Mouse (Mus musculus) monocyte, adult 2 months (primary cell): Measurements from ENCODE around the gene Mpzl3.
"Not testable (repeated sequence)": the region's sequence is repeated elsewhere in the genome, so short reads cannot be mapped to it uniquely, and the experiment has no call there.

Experiments
- DNase-seq, 2 experiments: peaks; one replicate each; pipeline ENCODE4 v3.0.0; 2022; ENCODE audit warnings: low spot score in 2 of 2, low read depth in 1 of 2

The Mpzl3 gene

DNA sequence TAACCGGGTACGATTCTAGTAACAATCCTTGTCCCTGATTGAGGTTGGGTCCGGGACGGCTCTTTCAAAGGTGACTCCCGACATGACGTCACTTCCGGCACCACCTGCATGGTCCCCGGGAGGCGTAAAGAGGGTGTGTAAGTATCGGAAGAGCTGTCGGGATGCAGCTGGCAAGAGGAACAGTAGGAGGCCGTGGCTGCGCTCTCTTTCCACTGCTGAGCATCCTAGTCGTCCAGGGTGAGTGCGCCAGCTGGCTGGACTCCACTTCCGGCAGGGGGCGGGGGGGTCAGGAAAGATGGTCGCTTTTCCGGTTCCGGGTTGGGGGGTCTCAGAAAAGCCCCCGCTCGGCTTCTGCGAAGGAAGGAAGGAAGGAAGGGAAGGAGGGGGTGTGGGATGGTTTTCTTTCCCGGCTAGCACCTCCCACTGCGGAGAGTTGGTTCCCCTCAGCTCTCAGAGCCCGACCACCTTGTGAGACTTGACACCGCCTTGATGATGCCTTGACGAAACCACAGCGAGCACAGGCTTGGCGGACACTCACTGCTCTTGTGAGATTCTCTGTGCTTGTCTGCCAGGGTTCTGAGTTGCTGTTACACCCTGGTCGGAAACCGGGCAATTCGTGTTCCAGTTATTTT is at the start of gene Mpzl3:
Mpzl3 (plus strand) TSS at position 105 of the 632 bp plus-strand sequence.
- peak in 1 of 2 experiments; percentile 15 for DNase-seq

DNA sequence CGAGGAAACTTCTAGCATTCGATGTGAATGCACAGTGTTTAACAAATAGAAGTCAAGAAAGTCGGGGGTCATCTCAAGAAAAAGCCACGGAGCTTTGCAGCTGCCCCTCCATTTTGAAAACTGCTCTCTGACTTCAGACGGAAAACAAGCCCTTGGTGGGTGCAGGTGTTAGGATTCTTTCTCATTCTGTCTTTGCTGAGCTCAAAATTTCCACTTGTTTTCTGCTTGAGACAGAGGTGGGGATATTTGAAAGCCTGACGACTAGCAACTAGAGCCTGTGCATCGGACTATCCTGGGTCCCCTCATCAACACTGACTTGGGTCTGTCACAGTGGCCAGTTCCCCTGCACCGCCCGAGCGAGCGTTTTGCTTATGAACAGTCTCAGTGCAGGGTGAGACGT is 47.6 kb upstream of the Mpzl3 start:
- no peak for DNase-seq

DNA sequence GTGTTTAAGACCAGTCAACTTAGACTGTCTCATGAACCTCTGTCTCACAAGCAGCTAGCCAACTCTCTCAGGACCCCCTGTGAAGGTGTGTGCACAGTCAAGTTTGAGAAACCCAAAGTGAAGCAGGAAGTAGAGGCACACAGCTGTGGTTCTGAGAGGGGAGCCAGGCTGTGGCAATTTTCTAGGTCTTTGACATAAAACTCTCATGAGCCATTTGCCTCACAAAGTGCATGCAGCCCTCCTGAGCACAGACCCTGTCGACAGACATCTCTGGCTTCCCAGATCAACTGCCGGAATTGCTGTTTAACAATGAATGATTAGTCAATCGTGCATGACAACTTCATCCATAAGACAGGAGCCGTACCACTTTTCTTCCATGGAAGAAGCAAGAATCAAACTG is 46.6 kb upstream of the Mpzl3 start:
- no peak for DNase-seq

DNA sequence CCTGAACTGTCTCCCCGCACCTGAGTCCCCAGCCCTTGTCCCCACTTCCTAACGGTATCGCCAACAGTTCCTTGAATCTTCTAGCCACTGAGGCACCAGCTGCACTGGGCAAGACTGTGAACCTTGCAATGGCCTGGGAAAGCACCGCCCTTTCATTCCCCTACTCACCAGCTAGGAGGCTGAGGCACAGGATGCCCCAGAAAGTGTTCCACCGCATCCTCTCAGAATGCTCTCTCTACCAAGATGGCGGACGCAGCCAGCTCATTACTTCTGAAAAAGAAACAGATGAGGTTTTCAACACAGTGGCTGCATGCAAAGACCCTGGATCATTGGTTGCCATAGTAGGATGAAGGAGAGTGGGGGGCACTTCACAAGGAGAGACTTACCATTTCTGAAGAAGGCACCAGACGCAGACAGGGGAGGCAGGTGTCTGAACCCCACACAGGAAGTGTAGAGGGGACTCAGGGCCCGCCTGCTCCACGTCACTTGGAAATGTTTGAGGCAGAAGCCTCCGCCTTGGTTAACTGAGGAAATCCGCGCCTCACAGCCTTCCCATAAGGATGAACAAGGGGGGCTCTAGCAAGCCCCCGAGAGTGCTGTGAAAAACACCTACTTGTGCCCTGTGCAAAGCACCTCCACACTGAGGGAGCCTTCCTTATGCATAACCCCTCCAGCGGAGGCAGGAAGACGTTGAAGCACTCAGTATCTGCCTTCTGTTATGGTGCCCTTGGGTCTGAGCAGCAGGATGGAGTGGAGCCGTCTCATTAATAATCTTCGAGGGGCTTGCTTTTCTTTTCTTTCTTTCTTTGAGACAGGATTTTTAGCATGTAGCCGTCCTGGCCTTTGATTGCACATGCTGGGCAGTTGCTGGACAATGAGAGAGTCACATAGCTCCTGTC is 45.6 kb upstream of the Mpzl3 start, which contains the start of gene Cd3e:
Cd3e (minus strand) TSS at position 448 of the 899 bp plus-strand sequence.
- DNase-seq = no peak

DNA sequence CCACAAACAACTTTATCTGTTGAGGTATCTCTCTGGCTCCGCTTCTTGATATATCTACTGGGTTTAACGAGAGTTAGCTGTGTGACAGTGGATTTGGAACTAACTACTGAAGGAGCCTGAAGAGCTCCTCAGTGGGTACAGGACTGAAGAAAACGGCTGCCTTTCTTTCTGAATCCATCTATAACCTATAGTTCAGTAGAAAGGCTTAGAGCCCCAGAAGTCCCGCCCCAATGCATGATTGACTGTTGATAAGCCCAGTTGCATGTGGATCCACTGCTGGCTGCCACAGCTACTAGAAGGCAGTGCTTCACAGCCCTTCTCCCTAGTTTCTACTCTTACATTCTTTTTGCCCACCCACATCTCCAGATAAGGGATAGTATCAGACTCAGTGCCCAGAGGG is 44.5 kb upstream of the Mpzl3 start:
- no peak for DNase-seq

DNA sequence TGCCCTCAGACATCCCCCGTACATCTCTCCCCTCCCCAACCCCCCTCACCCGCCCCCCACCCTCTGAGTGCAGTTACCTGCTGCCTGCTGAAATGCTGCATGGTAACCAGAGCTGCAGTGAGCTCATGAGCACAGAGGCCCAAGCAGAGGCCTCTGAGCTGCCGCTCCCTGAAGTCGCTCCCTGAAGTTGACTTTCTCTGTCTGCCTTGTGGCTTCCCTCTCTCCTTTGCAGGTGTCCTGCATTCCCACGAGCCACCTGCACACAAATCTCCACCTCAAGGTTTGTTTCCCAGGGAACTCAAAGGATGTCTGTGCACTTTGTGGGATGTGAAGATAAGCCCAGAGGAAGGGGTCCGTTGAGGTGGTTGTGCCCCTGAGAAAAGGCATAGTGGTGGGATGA is 43.7 kb upstream of the Mpzl3 start:
- no peak for DNase-seq

DNA sequence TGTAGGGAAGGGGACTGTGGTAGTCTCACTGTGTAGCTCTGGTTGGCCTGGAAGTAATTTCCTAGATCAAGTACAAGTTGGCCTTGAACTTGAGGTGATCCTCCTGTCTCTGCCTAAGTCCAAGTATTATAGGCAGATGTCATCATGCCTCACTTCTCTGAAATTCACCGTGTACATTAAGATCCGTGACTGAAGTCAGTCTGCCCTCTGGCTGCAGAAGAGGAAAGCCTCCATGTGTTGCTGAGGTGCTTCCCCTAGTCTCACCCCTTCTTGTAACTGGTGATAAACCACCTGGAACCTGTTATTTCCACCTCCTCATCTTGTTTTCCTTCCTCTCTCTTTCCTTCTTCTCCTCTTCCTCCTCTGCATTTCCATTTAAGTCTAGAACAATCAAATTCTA is 40.1 kb upstream of the Mpzl3 start:
- DNase-seq = no peak

DNA sequence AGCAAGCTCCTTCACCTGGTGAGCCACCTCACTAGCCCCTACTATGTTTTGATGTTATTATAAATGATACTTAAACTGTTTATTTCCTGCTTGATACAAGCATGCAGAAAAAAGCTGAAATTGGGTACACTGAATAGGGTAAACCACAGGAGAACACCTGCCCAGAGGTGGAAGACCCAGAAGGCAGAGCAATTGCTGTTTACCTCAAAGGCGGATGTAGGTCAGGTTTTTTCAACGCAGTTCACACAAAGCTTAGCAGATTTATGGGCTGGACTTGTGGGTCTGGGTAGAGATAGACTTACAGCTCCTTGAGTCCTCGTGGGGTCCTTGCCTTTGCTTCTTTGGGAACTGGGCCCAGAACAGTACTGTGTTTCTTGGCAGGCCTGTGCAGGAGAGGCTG is 39.1 kb upstream of the Mpzl3 start:
- DNase-seq = no peak

DNA sequence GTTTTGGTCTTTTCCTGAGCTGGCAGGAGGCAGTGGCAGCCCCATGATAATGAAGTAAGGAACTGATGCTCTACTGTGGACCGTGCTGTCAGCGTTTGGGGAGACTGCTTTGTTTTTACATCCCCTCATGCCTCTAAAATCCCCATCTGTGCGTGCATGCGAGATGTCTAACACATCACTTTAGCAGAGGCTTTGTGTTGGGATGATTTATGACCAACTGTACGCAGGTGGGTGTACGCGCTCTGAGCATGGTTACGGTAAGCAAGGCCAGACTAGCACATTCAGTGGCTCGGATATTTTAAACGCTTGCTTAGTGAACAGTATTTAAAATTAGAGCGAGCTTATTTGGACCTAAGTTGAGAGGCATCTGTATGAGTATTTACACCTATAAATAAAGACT is 37.0 kb upstream of the Mpzl3 start:
- DNase-seq = no peak

DNA sequence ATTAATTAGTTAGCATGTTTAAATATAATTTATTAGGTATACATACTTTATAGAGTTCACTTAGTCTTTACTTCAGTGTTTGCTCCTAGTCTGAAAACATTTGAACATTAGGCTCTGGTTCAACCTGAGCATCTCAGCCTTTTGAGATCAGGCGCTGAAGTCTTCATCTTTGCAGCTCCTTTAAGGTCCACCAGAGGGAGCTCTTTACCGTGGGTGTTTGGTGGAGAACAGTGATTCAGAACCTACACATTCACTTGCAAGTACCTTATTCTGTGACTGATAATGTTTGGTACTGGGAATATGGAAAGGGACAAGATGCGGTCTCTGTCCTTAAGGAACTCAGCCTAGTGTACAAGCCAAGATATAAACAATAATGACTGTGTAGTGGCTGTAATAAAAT is 32.2 kb upstream of the Mpzl3 start:
- DNase-seq = peak in 1 of 2 experiments; percentile 24

DNA sequence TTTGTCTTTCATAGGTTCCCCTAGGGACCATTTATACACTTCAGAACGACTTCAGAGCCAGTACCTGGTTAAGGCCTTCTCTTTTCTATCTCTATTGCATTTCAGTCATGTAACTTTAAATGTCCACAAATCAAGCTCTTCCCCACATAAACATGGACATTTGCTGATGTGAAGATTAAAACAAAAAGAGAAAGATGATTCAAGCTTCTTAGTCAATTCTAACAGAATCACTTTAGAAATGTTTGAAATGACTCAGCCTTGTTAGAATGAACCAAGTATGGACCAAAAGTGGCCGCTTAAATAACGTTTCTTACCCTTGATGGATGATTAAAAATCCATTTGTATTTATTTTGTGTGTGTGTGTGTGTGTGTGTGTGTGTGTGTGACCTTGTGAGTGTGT is 31.3 kb upstream of the Mpzl3 start:
- DNase-seq = no peak

DNA sequence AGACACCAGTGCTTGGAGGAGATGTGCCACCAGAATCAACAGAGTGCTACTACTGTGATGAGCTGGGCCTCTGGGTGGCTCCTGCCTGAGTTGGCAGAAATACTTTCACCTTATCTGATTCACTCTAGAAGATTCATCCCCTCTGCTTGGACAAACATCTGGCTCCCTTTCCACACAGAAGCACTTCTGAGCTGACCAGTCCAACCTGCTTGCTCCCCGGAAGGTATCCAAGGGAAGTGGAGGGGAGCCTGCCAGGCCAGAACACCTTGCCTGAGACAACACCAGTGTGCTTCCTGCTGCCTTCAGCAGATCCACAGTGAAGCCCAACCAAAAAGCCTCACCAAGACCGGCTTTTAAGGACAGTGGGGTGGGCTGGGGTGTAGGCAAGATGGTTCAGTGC is 30.8 kb upstream of the Mpzl3 start:
- DNase-seq = no peak

DNA sequence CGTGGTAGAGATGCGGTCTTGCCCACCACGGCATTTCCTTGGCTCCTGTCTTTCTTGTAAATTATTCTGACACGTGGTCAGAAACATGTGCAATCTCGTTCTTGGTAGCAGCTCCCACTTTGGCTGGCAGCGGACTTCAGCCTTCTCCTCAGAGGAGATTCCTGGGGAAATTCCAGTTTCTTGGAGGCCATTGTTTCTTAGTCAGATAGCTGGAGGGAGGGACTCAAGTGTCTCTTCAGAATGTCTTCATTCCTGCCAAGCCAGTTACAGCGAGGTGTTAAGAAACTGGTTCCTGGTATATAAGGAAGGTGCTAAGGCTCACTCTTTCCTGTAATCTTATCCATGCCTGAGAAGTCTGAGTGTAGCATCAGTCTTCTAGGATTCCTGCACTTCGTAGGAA is 27.6 kb upstream of the Mpzl3 start:
- DNase-seq = no peak

DNA sequence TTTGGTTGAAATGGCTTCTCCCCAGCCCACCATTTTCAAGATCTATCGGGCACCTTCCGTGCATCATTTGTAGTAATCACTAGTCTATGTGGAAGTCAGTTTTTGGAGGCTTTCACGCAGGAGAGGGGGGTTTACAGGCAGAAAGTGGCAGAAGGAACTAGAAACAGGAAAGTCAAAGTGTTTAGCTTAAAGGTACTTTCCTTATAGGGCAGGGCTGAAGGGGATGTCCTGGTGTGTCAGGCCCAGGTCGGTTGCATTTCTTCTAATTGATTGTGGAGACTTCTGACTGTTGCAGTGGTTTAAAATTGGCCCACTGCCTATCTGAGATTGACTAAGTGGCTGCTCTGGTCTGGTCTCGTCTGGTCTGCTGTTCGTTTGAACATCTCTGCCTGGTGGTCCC is 24.6 kb upstream of the Mpzl3 start:
- no peak for DNase-seq

DNA sequence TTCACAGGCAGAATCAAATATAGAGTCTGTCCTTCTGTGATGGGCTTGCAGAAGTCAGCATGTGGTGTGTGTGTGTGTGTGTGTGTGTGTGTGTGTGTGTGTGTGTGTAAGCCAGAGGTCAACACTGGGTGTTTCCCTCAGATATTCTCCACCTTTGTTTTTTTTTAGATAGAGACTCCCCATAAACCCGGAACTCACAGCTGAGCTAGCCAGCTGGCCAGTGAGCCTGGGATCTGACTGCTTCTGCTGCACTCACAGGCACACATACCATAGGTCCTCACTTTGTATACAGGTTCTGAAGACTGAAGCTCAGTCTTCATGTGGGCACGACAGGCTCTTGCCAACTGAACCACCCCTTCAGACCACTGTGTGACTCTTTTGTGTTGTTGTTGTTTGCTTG is 22.7 kb upstream of the Mpzl3 start:
- DNase-seq = no peak

DNA sequence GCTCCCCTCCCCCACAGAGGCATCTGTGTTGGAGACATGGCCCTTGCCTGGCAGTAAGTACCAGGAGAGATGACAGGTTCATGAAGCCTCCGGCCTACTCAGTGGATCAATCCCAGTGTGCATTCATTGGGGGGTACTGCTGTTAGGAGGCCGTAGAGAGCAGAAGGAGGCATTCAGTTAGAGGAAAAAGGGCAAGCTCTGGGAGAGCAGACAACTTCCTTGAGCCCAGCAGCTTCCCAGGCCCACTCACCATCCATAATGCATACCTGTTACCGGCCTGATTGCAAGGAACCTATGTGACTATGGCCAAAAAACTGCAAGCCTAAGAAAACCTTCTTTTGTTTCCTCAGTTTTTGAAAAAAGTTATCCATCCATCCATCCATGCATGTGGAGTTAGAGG is 20.5 kb upstream of the Mpzl3 start:
- no peak for DNase-seq

DNA sequence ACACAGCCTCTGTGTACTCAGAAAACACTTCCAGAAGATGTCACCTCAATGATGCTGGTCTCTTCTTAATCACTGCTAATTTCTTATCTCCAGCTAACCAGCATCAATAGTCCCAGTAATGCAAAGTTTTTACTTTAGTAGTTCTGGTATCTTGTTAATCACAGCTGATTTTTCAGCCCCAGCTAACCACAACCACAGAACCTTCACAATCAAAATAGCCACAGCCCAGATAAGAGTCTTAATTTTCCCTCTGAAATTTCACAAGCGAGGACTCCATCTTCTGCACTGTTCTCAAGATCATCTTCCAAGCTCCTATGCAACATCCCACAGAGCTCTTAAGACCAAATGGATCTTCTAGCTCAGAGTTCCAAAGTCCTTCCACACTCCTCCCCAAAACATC is 17.2 kb upstream of the Mpzl3 start:
- DNase-seq = not testable (repeated sequence)

DNA sequence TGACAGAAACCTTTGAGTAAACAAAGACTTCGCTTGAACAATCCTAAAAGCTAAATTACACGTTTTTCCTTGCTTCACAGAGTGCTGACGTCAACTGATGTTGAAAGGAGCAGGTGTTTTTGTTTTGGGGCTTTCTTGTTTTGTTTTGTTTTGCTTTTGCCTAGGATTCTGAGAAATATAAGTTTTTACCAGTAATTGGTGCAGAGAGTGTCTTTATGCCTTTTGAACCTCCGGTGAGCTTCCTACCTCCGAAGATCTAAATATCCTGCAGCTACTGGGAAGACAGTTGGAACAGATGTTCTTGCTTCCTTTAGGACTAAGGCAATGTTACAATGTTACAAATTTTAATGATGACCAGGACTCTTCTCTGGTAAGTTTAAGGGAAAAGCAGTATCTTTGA is 15.5 kb upstream of the Mpzl3 start, which contains the start of gene Mpzl2:
Mpzl2 (plus strand) TSS at position 301 of the 400 bp plus-strand sequence.
- DNase-seq = no peak

DNA sequence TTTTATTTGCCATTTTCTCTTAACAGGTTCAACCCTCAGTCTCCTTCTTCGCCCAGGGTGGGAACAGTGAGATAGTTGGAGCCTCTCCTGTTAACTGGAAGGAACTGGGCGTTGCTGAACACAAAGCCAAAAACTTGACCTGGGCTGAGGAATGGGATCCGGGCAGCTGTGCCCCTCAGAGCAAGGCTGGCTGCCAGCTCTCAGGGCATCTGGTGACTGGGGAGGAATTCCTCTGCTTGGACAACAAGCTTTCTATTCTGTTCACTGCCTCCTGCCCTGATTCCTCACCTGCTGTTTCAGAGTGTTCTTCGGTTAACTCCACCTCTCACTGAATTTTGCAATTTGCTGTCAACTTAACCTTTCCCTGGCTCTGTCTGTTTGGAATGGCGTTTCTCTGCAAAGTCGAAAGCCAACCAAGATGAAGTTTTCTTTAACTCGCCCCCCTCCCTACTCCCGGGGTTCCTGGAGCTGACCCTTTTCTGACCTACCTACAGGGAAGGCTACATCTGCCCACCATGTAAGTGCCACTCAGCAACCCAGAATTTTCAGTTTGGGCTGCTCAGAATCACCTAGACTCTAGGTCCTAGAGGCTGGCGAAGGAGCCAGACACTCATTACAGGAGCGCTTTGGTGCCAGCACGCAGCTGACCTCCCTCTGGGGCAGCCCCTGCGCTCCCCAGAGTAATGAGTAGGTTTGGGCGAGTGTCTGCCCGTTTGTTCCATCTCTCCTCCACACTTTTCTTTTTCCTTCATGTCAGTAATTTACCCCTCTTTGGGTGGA is 14.7 kb upstream of the Mpzl3 start:
- no peak for DNase-seq

DNA sequence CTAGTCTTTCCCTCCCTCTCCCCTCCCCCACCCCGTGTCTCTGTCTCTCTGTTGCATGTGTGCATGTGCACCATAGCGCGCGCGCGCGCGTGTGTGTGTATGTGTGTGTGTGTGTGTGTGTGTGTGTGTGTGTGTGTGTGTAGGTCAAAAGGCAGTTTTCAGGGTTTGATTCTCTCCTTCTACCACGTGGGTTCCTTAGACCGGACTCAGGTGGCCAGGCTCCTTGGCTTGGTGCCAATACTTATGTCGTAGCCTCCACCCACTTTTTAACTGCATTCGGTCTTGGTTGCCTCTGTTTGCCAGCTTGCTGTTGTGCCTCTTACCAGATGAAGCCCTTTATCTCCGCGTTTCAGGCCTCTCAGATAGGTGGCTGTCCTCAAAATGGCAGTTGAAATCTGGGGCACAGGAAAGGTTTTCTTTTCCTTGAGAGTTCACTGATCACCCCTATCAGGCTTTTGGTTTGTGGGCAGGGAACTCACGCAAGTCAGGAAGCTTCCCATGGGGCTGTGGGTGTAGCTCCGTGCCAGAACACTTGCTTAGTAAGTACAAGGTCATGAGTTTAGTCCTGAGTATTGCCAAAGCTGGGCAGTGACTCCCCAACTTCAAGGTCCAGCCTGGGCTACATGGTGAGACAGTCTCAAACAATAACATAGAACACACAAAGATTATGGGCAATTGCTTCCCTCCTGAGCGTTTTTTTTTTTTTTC is 13.7 kb upstream of the Mpzl3 start:
- DNase-seq = no peak

DNA sequence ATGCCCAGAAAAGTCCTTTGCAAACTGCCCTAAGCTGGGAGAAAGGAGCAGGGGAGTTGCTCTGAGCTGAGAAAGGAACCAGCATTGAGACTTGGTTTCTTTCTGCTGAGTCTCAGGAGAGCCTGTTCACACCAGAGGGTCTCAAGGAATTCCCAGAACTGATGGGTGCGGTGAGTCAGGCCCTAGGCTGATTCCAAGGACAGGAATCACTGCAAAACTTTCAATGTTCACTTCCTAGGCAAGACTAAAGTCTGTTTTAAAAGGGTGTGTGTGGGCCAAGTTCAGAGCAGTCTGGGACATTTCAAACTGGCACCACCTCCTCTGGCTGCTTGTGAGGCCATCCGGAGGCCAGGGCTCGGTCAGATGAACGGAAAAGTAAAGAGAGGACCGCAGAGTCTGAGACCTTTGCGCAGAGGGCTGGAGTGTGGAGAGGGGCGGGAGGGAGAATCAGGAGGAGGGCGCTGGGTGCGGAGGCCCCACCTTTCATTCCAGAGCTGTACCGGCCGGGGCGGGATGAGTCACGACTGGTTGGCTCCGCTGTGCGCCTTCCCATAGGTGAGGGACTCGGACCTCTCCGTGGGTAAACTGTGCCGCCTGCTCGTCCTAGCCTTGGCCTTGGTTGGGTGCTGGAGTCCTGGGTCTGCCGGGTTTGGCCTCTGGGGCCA is 12.8 kb upstream of the Mpzl3 start:
- no peak for DNase-seq
